23 mouse cellular contexts compared by ENCODE assay signal in genomic region chr14:75453906-75454305, GRCm38 (mm10). TPM values are rescaled to one million over a fixed set of nuclear protein-coding genes. Genes with fewer than 3 reads are reported as not detected.
"Had no signal": no experiment of that assay in that cellular context is flagged by ENCODE, and none has a peak within 500 bp of the region (broad histone marks: within the 10 kb centered on the region; RNA-seq: fewer than 3 reads in every experiment).

No protein-coding gene starts in this region.

- ATAC-seq: midbrain, embryonic 13.5 days; midbrain, embryonic 16.5 days had no signal

- H3K4me1 ChIP-seq: liver, embryonic 15.5 days had no signal

- H3K9ac ChIP-seq: liver, embryonic 13.5 days; liver, embryonic 15.5 days; lung, embryonic 14.5 days; neural tube, embryonic 12.5 days had no signal

- DNase-seq: liver, embryonic 13.5 days; lung, adult 18-20 months; lung, embryonic 14.5 days; lung, postnatal 10 days; lung, postnatal 4 days; retina, postnatal 1 day; right cerebral cortex, adult 18-20 months; right cerebral cortex, postnatal 25 days; right cerebral cortex, postnatal 4 days; spleen, adult 18-20 months; thymus, adult 18-20 months; thymus, postnatal 14 days; thymus, postnatal 36 days had no signal

- H3K27me3 ChIP-seq: midbrain, embryonic 13.5 days; neural tube, embryonic 12.5 days had no signal

- H3K27ac ChIP-seq: liver, embryonic 13.5 days; liver, embryonic 15.5 days; midbrain, embryonic 10.5 days; neural tube, embryonic 12.5 days had no signal

- H3K4me3 ChIP-seq: liver, embryonic 13.5 days; liver, embryonic 15.5 days; midbrain, embryonic 10.5 days; midbrain, embryonic 13.5 days; myocyte; neural tube, embryonic 12.5 days had no signal

- H3K4me2 ChIP-seq: liver, embryonic 13.5 days; liver, embryonic 15.5 days; lung, embryonic 14.5 days had no signal

- H3K36me3 ChIP-seq: liver, embryonic 13.5 days; liver, embryonic 15.5 days; midbrain, embryonic 10.5 days; midbrain, embryonic 13.5 days; neural tube, embryonic 12.5 days had no signal

- H3K9me3 ChIP-seq: liver, embryonic 13.5 days; liver, embryonic 15.5 days; midbrain, embryonic 10.5 days; midbrain, embryonic 13.5 days; neural tube, embryonic 12.5 days had no signal

RNA-seq across cellular contexts. Expression of gene Siah3, which starts 1.9 kb away (rescaled TPM):
- total RNA-seq: megakaryocyte, adult 5-6 weeks; megakaryocyte-erythroid progenitor cell, adult 5-6 weeks had no signal
- polyA plus RNA-seq: lung, embryonic 14.5 days; lung, embryonic 16.5 days; myocyte; thymus, postnatal 0 days had no signal
